Mouse (Mus musculus) kidney, embryonic 14.5 days (tissue): ENCODE data around the gene BC051142. TPM values are rescaled to one million over a fixed set of nuclear protein-coding genes. Genes with fewer than 3 reads are reported as not detected.
"Not testable (repeated sequence)": the region's sequence is repeated elsewhere in the genome, so short reads cannot be mapped to it uniquely, and the experiment has no call there.

Source experiments
- ATAC-seq: fragments of 200-750 bp; cut with Nextera tagmentation; 2 replicates; pipeline ENCODE4 v1.8.0; 2017; ENCODE audit warnings: moderate number of reproducible peaks, mild to moderate bottlenecking, moderate TSS enrichment, moderate library complexity; ENCODE audit not compliant: low FRiP score, low TSS enrichment
- H3K27ac ChIP-seq: fragments of 300-500 bp; sonication (generic); 2 replicates; pipeline ENCODE4 v1.5.1; 2014; ENCODE audit warnings: low read depth, mild to moderate bottlenecking, low read length, moderate library complexity, mixed read lengths
- H3K27me3 ChIP-seq: fragments of 300-500 bp; sonication (generic); 2 replicates; pipeline ENCODE4 v1.6.1; 2014; ENCODE audit warnings: mild to moderate bottlenecking, low read length; ENCODE audit not compliant: control insufficient read depth, insufficient read depth
- H3K36me3 ChIP-seq: fragments of 300-500 bp; sonication (generic); 2 replicates; pipeline ENCODE4 v1.6.1; 2014; ENCODE audit warnings: low read length, mixed read lengths; ENCODE audit not compliant: control insufficient read depth, insufficient read depth
- H3K4me1 ChIP-seq: fragments of 300-500 bp; sonication (generic); 2 replicates; pipeline ENCODE4 v1.6.1; 2014; ENCODE audit warnings: low read length, mixed read lengths; ENCODE audit not compliant: control insufficient read depth, insufficient read depth
- H3K4me2 ChIP-seq: fragments of 300-500 bp; sonication (generic); replicated peaks from 2 replicates; pipeline ENCODE4 v1.6.1; 2014; ENCODE audit warnings: low read depth, mild to moderate bottlenecking, low read length
- H3K4me3 ChIP-seq: fragments of 300-500 bp; sonication (generic); 2 replicates; pipeline ENCODE4 v1.5.1; 2014; ENCODE audit warnings: mild to moderate bottlenecking, low read length
- H3K9ac ChIP-seq: fragments of 300-500 bp; sonication (generic); 2 replicates; pipeline ENCODE4 v1.6.1; 2014; ENCODE audit warnings: low read depth, mild to moderate bottlenecking, low read length, moderate library complexity
- H3K9me3 ChIP-seq: fragments of 300-500 bp; sonication (generic); 2 replicates; pipeline ENCODE4 v1.6.1; 2016; ENCODE audit warnings: low read length; ENCODE audit not compliant: control insufficient read depth
- WGBS: fragments of 180-500 bp; shearing (Covaris S2); extraction: QIAGEN DNeasy Blood & Tissue Kit; methylation state at CpG from one replicate; pipeline ENCODE4 v1.1.7; 2014; 5-methylcytosine and 5-hydroxymethylcytosine counted together
- polyA plus RNA-seq: library from polyadenylated mRNA; unstranded; fragments of >200 nt; fragmentation: Nextera tagmentation; extraction: Ambion mirVana; gene quantifications from 2 replicates; pipeline ENCODE4 v1.2.1, GENCODE M21; 2014

Gene BC051142
- polyA plus RNA-seq, 1 experiment from 2014 or later, result 0.74 TPM

- H3K27me3 ChIP-seq, result no peaks in the 10 kb centered on the region
- H3K4me2 ChIP-seq, result no peak overlapping the region
- H3K4me1 ChIP-seq, result no peaks in the 10 kb centered on the region
- WGBS, result 80% methylated on average over 2 of the region's 2 CpGs
- ATAC-seq, result no peak
- no peak overlapping the region for H3K9ac ChIP-seq
- H3K36me3 ChIP-seq, result no peaks in the 10 kb centered on the region
- H3K27ac ChIP-seq, result no peak overlapping the region
- no peak overlapping the region for H3K4me3 ChIP-seq
- H3K9me3 ChIP-seq, result no peaks in the 10 kb centered on the region
These were observed 71.9 kb downstream of the BC051142 start for GRCm38 (mm10) chr17:34470491-34470890.

DNA sequence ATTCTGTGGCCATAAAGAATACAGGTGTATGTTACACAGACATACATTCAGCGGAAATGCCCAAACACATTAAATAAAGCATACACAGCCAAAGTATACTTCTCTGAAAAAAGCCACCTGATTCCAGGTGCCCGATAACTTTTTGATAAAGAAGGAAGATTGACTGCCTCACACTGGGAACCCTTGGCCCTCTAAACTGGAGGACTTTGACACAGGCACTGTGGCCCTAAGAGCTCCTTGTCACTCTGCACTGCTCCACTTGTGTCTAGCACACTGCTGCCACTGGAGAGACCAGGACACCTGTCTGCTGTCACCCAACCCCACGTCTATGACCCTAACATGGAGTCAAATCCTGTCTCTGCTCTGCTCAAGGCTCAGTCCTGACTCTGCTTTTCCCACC is 76.4 kb downstream of the BC051142 start:
- H3K9ac ChIP-seq, result no peak overlapping the region
- ATAC-seq, result no peak
- no peak overlapping the region for H3K27ac ChIP-seq
- H3K9me3 ChIP-seq, result no peaks in the 10 kb centered on the region
- no peak overlapping the region for H3K4me3 ChIP-seq
- H3K27me3 ChIP-seq, result no peaks in the 10 kb centered on the region
- H3K4me1 ChIP-seq, result no peaks in the 10 kb centered on the region
- no peaks in the 10 kb centered on the region for H3K36me3 ChIP-seq
- 82% methylated on average over 3 of the region's 3 CpGs for WGBS
- no peak overlapping the region for H3K4me2 ChIP-seq

DNA sequence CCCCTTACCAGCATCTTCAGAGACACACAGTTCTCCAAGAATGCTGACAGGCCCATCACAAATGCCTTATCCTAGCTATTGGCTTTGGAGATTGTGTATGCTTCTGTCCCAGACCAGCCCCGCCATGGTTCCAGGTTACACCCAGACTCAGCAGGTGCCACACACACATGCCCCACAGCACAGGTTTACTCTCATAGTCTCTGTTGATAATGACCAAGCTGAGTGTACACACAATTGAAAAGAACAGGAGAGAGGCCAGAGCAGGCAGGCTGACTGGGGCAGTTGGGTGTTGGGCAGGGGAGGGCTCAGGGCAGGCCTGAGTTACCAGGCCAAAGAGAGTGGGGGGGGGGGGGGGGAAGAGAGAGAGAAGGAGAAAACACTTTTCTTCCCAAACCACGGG is 77.8 kb downstream of the BC051142 start:
- Histone ChIP-seq H3K4me2 (no peak overlapping the region), H3K36me3 (no peaks in the 10 kb centered on the region), H3K27ac (no peak overlapping the region), H3K4me1 (no peaks in the 10 kb centered on the region), H3K9ac (no peak overlapping the region), H3K9me3 (no peaks in the 10 kb centered on the region), H3K4me3 (no peak overlapping the region), H3K27me3 (no peaks in the 10 kb centered on the region)
- no peak for ATAC-seq
- 84% methylated on average over 1 of the region's 2 CpGs for WGBS

DNA sequence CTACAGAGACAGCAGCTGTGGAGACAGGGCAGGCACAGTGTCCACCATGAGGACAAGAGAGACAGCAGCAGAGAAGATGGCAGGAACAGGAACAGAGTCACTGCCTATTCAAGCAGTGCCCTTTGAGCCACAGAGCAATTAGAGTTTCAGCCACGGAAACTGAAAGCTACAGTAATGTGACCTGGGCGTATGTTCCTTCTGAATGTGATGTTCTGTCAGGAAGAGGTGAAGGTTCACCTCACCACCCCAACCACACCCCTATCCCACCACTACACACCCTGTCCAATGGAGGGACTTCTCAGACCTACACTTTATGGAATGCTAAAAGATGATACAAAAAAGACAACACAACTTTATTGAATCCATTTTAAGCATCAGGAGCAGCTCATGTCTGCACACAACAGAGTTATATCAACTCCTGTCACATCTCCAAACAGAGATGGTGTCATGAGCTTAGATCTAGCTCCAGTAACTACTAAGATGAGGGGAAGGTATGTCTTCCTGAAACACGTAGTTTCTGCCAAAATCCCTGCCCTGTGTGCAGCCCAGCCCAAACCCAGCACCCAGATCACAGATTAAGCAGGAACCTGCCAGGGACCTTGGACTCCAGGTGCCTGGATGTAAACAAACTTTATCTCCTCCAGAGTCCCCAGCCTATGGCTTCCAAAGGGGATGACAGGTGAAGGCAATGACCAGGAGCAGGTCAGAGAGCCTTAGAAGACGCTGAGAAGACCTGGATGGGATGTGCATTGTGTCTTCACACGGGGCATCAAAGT is 78.8 kb downstream of the BC051142 start, which contains the start of gene Btnl4:
Btnl4 (minus strand) TSS at position 81 of the 776 bp plus-strand sequence.
- H3K27ac ChIP-seq, H3K4me1 ChIP-seq, H3K9ac ChIP-seq, H3K9me3 ChIP-seq, ATAC-seq, H3K36me3 ChIP-seq, H3K4me2 ChIP-seq, H3K27me3 ChIP-seq, H3K4me3 ChIP-seq: not testable (repeated sequence)
- WGBS, result 73% methylated on average over 3 of the region's 5 CpGs

- no peak overlapping the region for H3K27ac ChIP-seq
- no peak overlapping the region for H3K4me3 ChIP-seq
- no peaks in the 10 kb centered on the region for H3K9me3 ChIP-seq
- H3K4me2 ChIP-seq, result no peak overlapping the region
- H3K36me3 ChIP-seq, result no peaks in the 10 kb centered on the region
- no peaks in the 10 kb centered on the region for H3K27me3 ChIP-seq
- no peak overlapping the region for H3K9ac ChIP-seq
- no peaks in the 10 kb centered on the region for H3K4me1 ChIP-seq
- ATAC-seq, result no peak
These were observed 94.2 kb downstream of the BC051142 start for GRCm38 (mm10) chr17:34492796-34493195.

GRCm38 (mm10) chr17:34495156-34495555 is 96.5 kb downstream of the BC051142 start:
- H3K9ac ChIP-seq, H3K27ac ChIP-seq, H3K4me1 ChIP-seq, H3K4me2 ChIP-seq, H3K9me3 ChIP-seq, ATAC-seq, H3K27me3 ChIP-seq, H3K4me3 ChIP-seq, H3K36me3 ChIP-seq: not testable (repeated sequence)
- WGBS, result 84% methylated on average over 2 of the region's 2 CpGs

DNA sequence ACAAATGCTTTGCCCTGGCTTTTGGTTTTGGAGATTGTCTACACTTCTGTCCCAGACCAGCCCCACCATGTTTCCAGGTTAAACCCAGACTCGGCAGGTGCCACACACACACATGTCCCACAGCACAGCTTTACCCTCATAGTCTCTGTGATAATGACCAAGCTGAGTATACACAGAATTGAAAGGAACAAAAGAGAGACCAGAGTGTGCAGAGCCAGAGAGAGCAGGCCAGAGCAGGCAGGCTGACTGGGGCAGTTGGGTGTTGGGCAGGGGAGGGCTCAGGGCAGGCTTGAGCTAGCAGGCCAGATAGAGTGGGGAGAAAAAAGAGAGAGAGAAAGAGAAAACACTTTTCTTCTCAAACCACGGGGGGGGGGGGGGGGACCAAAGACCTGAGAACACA is 97.9 kb downstream of the BC051142 start:
- no peak overlapping the region for H3K27ac ChIP-seq
- H3K9ac ChIP-seq, result no peak overlapping the region
- H3K36me3 ChIP-seq, result no peaks in the 10 kb centered on the region
- no peaks in the 10 kb centered on the region for H3K27me3 ChIP-seq
- ATAC-seq, result no peak
- H3K4me3 ChIP-seq, result no peak overlapping the region
- H3K4me1 ChIP-seq, result no peaks in the 10 kb centered on the region
- no peaks in the 10 kb centered on the region for H3K9me3 ChIP-seq
- WGBS, result 92% methylated on average over 1 of the region's 2 CpGs
- no peak overlapping the region for H3K4me2 ChIP-seq

GRCm38 (mm10) chr17:34497319-34497718 is 98.7 kb downstream of the BC051142 start:
- H3K4me3 ChIP-seq, H3K4me2 ChIP-seq, H3K27me3 ChIP-seq, H3K4me1 ChIP-seq, H3K27ac ChIP-seq, ATAC-seq, H3K9me3 ChIP-seq, H3K9ac ChIP-seq, H3K36me3 ChIP-seq: not testable (repeated sequence)
- 57% methylated on average over 3 of the region's 3 CpGs for WGBS

- WGBS, result 83% methylated on average over 2 of the region's 4 CpGs
- ATAC-seq, result not testable (repeated sequence)
These were observed 99.1 kb downstream of the BC051142 start for GRCm38 (mm10) chr17:34497726-34498125.

More at GRCm38 (mm10) chr17:34497726-34498125, 99.1 kb downstream of the BC051142 start:
- H3K9ac ChIP-seq, H3K36me3 ChIP-seq, H3K4me3 ChIP-seq, H3K4me1 ChIP-seq, H3K27ac ChIP-seq, H3K27me3 ChIP-seq, H3K4me2 ChIP-seq, H3K9me3 ChIP-seq: not testable (repeated sequence)
